Mouse (Mus musculus) hematopoietic stem cell, adult 5-6 weeks (primary cell): ENCODE measurements around the gene Ufd1. TPM values are rescaled to one million over a fixed set of nuclear protein-coding genes. Genes with fewer than 3 reads are reported as not detected.
"Not testable (repeated sequence)": the region's sequence is repeated elsewhere in the genome, so short reads cannot be mapped to it uniquely, and the experiment has no call there.

Experiments used
- ATAC-seq, 2 experiments: fragments of 125-278 bp in 1 of 2; replicated peaks in 1 of 2; 2 replicates each; pipeline ENCODE4 v1.8.0; 2016 to 2017; ENCODE audit warnings: inconsistent platforms in 2 of 2, mild to moderate bottlenecking in 2 of 2, moderate number of reproducible peaks in 2 of 2, low read depth in 1 of 2, moderate TSS enrichment in 1 of 2; ENCODE audit not compliant: low FRiP score in 2 of 2, poor library complexity in 2 of 2, severe bottlenecking in 2 of 2, insufficient read depth in 1 of 2, low TSS enrichment in 1 of 2
- total RNA-seq: library from RNA; stranded (forward); fragments of 172-1452, 232-1000 nt; gene quantifications from 2 replicates; pipeline ENCODE4 v1.2.3, GENCODE M21; 2017

Ufd1 gene
- total RNA-seq, 1 experiment from 2014 or later = 82.8 TPM

GRCm38 (mm10) chr16:18860186-18860585, 48.6 kb downstream of the Ufd1 start:
- ATAC-seq = no peak

- ATAC-seq = not testable (repeated sequence)
Observed at GRCm38 (mm10) chr16:18870495-18870894, 58.9 kb downstream of the Ufd1 start.

GRCm38 (mm10) chr16:18876091-18876441, 64.5 kb downstream of the Ufd1 start:
- ATAC-seq = no peak

- peak; percentile 82 to 88 for ATAC-seq
Observed at GRCm38 (mm10) chr16:18876442-18877308, 65.1 kb downstream of the Ufd1 start, which contains the start of the genes Mrpl40 and Hira. Gene Mrpl40 (minus strand): TSS chr16:18876862. Gene Hira (plus strand): TSS chr16:18877037.

GRCm38 (mm10) chr16:18877386-18878090, 66.0 kb downstream of the Ufd1 start:
- peak; percentile 48 to 57 for ATAC-seq

GRCm38 (mm10) chr16:18878091-18878720, 66.6 kb downstream of the Ufd1 start:
- peak in 1 of 2 experiments; percentile 39; a peak in 3 of 4 replicates for ATAC-seq

GRCm38 (mm10) chr16:18884044-18884443, 72.5 kb downstream of the Ufd1 start:
- ATAC-seq = no peak

Other genes starting within 250 kb of the Ufd1 start
- not detected in 2 replicates for gene Tbx1, start 221.1 kb upstream of the Ufd1 start, total RNA-seq
- 0.38 and 2.9 TPM in 2 replicates for gene Gp1bb, start 189.4 kb upstream of the Ufd1 start, total RNA-seq
- 2.1 TPM in 1 of 2 replicates, not detected in the other for gene Gm49601, start 185.4 kb upstream of the Ufd1 start, total RNA-seq
- gene Sept5, start 181.8 kb upstream of the Ufd1 start, total RNA-seq = 1.8 and 7.6 TPM in 2 replicates
- gene Cldn5, start 34.9 kb upstream of the Ufd1 start, total RNA-seq = 0.10 TPM in 1 of 2 replicates, not detected in the other
- gene Cdc45, start 208 bp downstream of the Ufd1 start, total RNA-seq = 50.9 and 63.8 TPM in 2 replicates
- 60.7 and 64.3 TPM in 2 replicates for gene 2510002D24Rik, start 24.8 kb downstream of the Ufd1 start, total RNA-seq
- not detected in 2 replicates for gene Gm28539, start 24.8 kb downstream of the Ufd1 start, total RNA-seq
- 70.6 and 94.1 TPM in 2 replicates for gene Mrpl40, start 65.1 kb downstream of the Ufd1 start, total RNA-seq
- 65.7 and 77.8 TPM in 2 replicates for gene Hira, start 65.3 kb downstream of the Ufd1 start, total RNA-seq